Comparison of ENCODE assay signal across 13 mouse cellular contexts in genomic region chr1:45021234-45021633, GRCm38 (mm10).
A peak's percentile ranks its signal among the peaks of the same experiment; 100 is the strongest.
DNase-seq lines count a peak whose midpoint lies in the region; ATAC-seq and TF ChIP-seq lines count a peak whose summit lies in the region.
"Had no signal": no experiment of that assay in that cellular context is flagged by ENCODE, and none has a peak within 500 bp of the region (broad histone marks: within the 10 kb centered on the region; RNA-seq: fewer than 3 reads in every experiment).

No protein-coding gene starts in this region.

- TF ChIP-seq CTCF in thymus, adult 2 months (IDR thresholded peaks at IDR 0.05; ENCODE audit: borderline replicate concordance, control insufficient read depth, extremely low read depth, insufficient read depth, low read length, poor library complexity) = no peak
- TF ChIP-seq CTCF in forebrain, postnatal 0 days (IDR thresholded peaks at IDR 0.05; ENCODE audit: low read depth) = no peak

- no peaks in the 10 kb centered on the region for H3K27me3 ChIP-seq in embryonic facial prominence, embryonic 11.5 days (ENCODE audit: control insufficient read depth, insufficient read depth, low read length)
- no peaks in the 10 kb centered on the region for H3K27me3 ChIP-seq in intestine, embryonic 15.5 days (replicated peaks)
- H3K27me3 ChIP-seq in thymus, adult 2 months (ENCODE audit: control insufficient read depth, insufficient read depth, low read length) = no peaks in the 10 kb centered on the region
- no peaks in the 10 kb centered on the region for H3K27me3 ChIP-seq in forebrain, embryonic 15.5 days
- no peaks in the 10 kb centered on the region for H3K27me3 ChIP-seq in forebrain, postnatal 0 days (ENCODE audit: insufficient read depth, low read length)
- H3K27me3 ChIP-seq: midbrain, embryonic 12.5 days had no signal

- no peak overlapping the region for H3K9ac ChIP-seq in embryonic facial prominence, embryonic 11.5 days (replicated peaks; ENCODE audit: low read length)
- H3K9ac ChIP-seq in intestine, embryonic 15.5 days = no peak overlapping the region
- H3K9ac ChIP-seq in forebrain, embryonic 15.5 days (replicated peaks) = no peak overlapping the region
- H3K9ac ChIP-seq in forebrain, postnatal 0 days = no peak overlapping the region
- H3K9ac ChIP-seq: midbrain, embryonic 12.5 days had no signal

- no peaks in the 10 kb centered on the region for H3K4me1 ChIP-seq in embryonic facial prominence, embryonic 11.5 days (ENCODE audit: control insufficient read depth, insufficient read depth, low read length)
- H3K4me1 ChIP-seq in intestine, embryonic 15.5 days (replicated peaks) = no peaks in the 10 kb centered on the region
- H3K4me1 ChIP-seq in thymus, adult 2 months (replicated peaks; ENCODE audit: control insufficient read depth, insufficient read depth, low read length) = no peaks in the 10 kb centered on the region
- no peaks in the 10 kb centered on the region for H3K4me1 ChIP-seq in forebrain, embryonic 15.5 days
- no peaks in the 10 kb centered on the region for H3K4me1 ChIP-seq in forebrain, postnatal 0 days (ENCODE audit: insufficient read depth)
- H3K4me1 ChIP-seq: midbrain, embryonic 12.5 days had no signal

- DNase-seq in heart, adult 9 months (ENCODE audit: low spot score in 2 of 2) = peak; percentile 8 to 16
- no peak for DNase-seq in heart, postnatal 36 days
- peak; percentile 60 for DNase-seq in Muller cell, postnatal 12 days (ENCODE audit: inconsistent ontology term)
- DNase-seq in embryonic facial prominence, embryonic 11.5 days (ENCODE audit: low spot score) = peak; percentile 86
- no peak for DNase-seq in thymus, adult 2 months
- no peak for DNase-seq in forebrain, postnatal 0 days
- DNase-seq: cerebellum, adult 9-10 months; kidney, adult 8-10 months; left cerebral cortex, postnatal 4 days had no signal

- no peak overlapping the region for H3K4me3 ChIP-seq in embryonic facial prominence, embryonic 11.5 days (ENCODE audit: low read depth, low read length)
- H3K4me3 ChIP-seq in intestine, embryonic 15.5 days (replicated peaks) = no peak overlapping the region
- H3K4me3 ChIP-seq in thymus, adult 2 months (ENCODE audit: control insufficient read depth, insufficient read depth, low read length) = no peak overlapping the region
- no peak overlapping the region for H3K4me3 ChIP-seq in forebrain, embryonic 15.5 days
- no peak overlapping the region for H3K4me3 ChIP-seq in forebrain, postnatal 0 days (ENCODE audit: low read depth, low read length)
- H3K4me3 ChIP-seq: midbrain, embryonic 12.5 days had no signal

- no peaks in the 10 kb centered on the region for H3K36me3 ChIP-seq in embryonic facial prominence, embryonic 11.5 days (replicated peaks; ENCODE audit: control insufficient read depth, insufficient read depth, low read depth, low read length)
- H3K36me3 ChIP-seq in intestine, embryonic 15.5 days = no peaks in the 10 kb centered on the region
- no peaks in the 10 kb centered on the region for H3K36me3 ChIP-seq in thymus, adult 2 months (ENCODE audit: control insufficient read depth, insufficient read depth, low read length)
- H3K36me3 ChIP-seq in forebrain, embryonic 15.5 days = no peaks in the 10 kb centered on the region
- no peaks in the 10 kb centered on the region for H3K36me3 ChIP-seq in forebrain, postnatal 0 days (ENCODE audit: insufficient read depth)
- H3K36me3 ChIP-seq: midbrain, embryonic 12.5 days had no signal

- H3K4me2 ChIP-seq in embryonic facial prominence, embryonic 11.5 days (ENCODE audit: low read depth, low read length) = no peak overlapping the region
- H3K4me2 ChIP-seq in intestine, embryonic 15.5 days (replicated peaks) = no peak overlapping the region
- H3K4me2 ChIP-seq in forebrain, embryonic 15.5 days (replicated peaks) = no peak overlapping the region
- H3K4me2 ChIP-seq in forebrain, postnatal 0 days (ENCODE audit: low read depth) = no peak overlapping the region
- H3K4me2 ChIP-seq: midbrain, embryonic 12.5 days had no signal

- no peaks in the 10 kb centered on the region for H3K9me3 ChIP-seq in embryonic facial prominence, embryonic 11.5 days (replicated peaks; ENCODE audit: control insufficient read depth, low read length)
- H3K9me3 ChIP-seq in intestine, embryonic 15.5 days = no peaks in the 10 kb centered on the region
- H3K9me3 ChIP-seq in forebrain, embryonic 15.5 days = no peaks in the 10 kb centered on the region
- no peaks in the 10 kb centered on the region for H3K9me3 ChIP-seq in forebrain, postnatal 0 days (ENCODE audit: low read length)
- H3K9me3 ChIP-seq: midbrain, embryonic 12.5 days had no signal

- intact Hi-C loops in heart, postnatal 36 days (cut with DNase I) = loop anchor here (5.0 kb wide), 3 partner anchors 166 to 469 kb away; partner anchors contain the start of genes Col3a1 and Gulp1

- peak; percentile 59; the same call in 1 of the 2 replicates for ATAC-seq in embryonic facial prominence, embryonic 11.5 days (replicated peaks; ENCODE audit: insufficient number of reproducible peaks, low FRiP score, low TSS enrichment, low read depth)
- ATAC-seq in intestine, embryonic 15.5 days = no peak
- no peak for ATAC-seq in forebrain, embryonic 15.5 days (replicated peaks)
- no peak for ATAC-seq in forebrain, postnatal 0 days
- ATAC-seq: forebrain, embryonic 14.5 days had no signal

- no peak overlapping the region for H3K27ac ChIP-seq in embryonic facial prominence, embryonic 11.5 days (replicated peaks; ENCODE audit: low read depth, low read length)
- peak overlapping the region; percentile 34 for H3K27ac ChIP-seq in intestine, embryonic 15.5 days
- no peak overlapping the region for H3K27ac ChIP-seq in thymus, adult 2 months (ENCODE audit: control insufficient read depth, insufficient read depth, low read length)
- H3K27ac ChIP-seq in forebrain, embryonic 15.5 days (replicated peaks) = no peak overlapping the region
- no peak overlapping the region for H3K27ac ChIP-seq in forebrain, postnatal 0 days (ENCODE audit: low read depth, low read length)
- H3K27ac ChIP-seq: midbrain, embryonic 12.5 days had no signal

- WGBS in embryonic facial prominence, embryonic 11.5 days = 27% methylated on average over 2 of the region's 2 CpGs
- 32% methylated on average over 2 of the region's 2 CpGs for WGBS in intestine, embryonic 15.5 days
- whole genome bisulfite sequencing in thymus, adult 2 months = 89% methylated on average over 2 of the region's 2 CpGs
- WGBS in forebrain, embryonic 15.5 days = 57% methylated on average over 2 of the region's 2 CpGs
- WGBS in forebrain, postnatal 0 days = 56% methylated on average over 2 of the region's 2 CpGs

- TF ChIP-seq POLR2A in thymus, adult 2 months (IDR thresholded peaks at IDR 0.05; ENCODE audit: control insufficient read depth, extremely low read depth, insufficient read depth, low read length, poor library complexity) = no peak

Comparison
In these comparisons a context has a peak if more than half of its experiments do, and no peak if none do; other contexts are left out.
1. DNase-seq: peak in heart, adult 9 months (2 of 2), Muller cell, postnatal 12 days (single experiment) and embryonic facial prominence, embryonic 11.5 days (single experiment); none in heart, postnatal 36 days (0 of 2), thymus, adult 2 months (single experiment) and forebrain, postnatal 0 days (single experiment).